Mouse (Mus musculus): ENCODE measurements around the gene Apoa2.
"Not testable (repeated sequence)": the region's sequence is repeated elsewhere in the genome, so short reads cannot be mapped to it uniquely, and the experiment has no call there.

Apoa2 gene

GRCm38 (mm10) chr1:171235791-171236190 is 10.9 kb downstream of the Apoa2 start:
- no peak for DNase-seq (ENCODE audit: low spot score in 2 of 2)

- no peak for DNase-seq (ENCODE audit: low spot score in 2 of 2)
Measured at GRCm38 (mm10) chr1:171237438-171237837, 12.6 kb downstream of the Apoa2 start.

- DNase-seq (ENCODE audit: low spot score in 2 of 2), result no peak
Measured at GRCm38 (mm10) chr1:171238463-171238862, 13.6 kb downstream of the Apoa2 start.

GRCm38 (mm10) chr1:171239992-171240744 is 15.3 kb downstream of the Apoa2 start:
- no peak for DNase-seq (ENCODE audit: low spot score in 2 of 2)

GRCm38 (mm10) chr1:171240911-171241310 is 16.1 kb downstream of the Apoa2 start:
- no peak for DNase-seq (ENCODE audit: low spot score in 2 of 2)

GRCm38 (mm10) chr1:171241952-171242351 is 17.1 kb downstream of the Apoa2 start:
- DNase-seq (ENCODE audit: low spot score in 2 of 2), result not testable (repeated sequence)

- DNase-seq (ENCODE audit: low spot score in 2 of 2), result no peak
Measured at GRCm38 (mm10) chr1:171245353-171245752, 20.5 kb downstream of the Apoa2 start.

- peak; percentile 97 to 98 for DNase-seq (ENCODE audit: low spot score in 2 of 2)
Measured at GRCm38 (mm10) chr1:171246709-171247452, 22.0 kb downstream of the Apoa2 start.

GRCm38 (mm10) chr1:171247453-171247841 is 22.6 kb downstream of the Apoa2 start:
- no peak for DNase-seq (ENCODE audit: low spot score in 2 of 2)

- DNase-seq (ENCODE audit: low spot score in 2 of 2), result no peak
Measured at GRCm38 (mm10) chr1:171247916-171248315, 23.1 kb downstream of the Apoa2 start.

- DNase-seq (ENCODE audit: low spot score in 2 of 2), result no peak
Measured at GRCm38 (mm10) chr1:171248386-171249226, 23.8 kb downstream of the Apoa2 start.

GRCm38 (mm10) chr1:171249913-171250600 is 25.2 kb downstream of the Apoa2 start, which contains the start of gene Adamts4:
Gene Adamts4, plus strand, starts transcription at chr1:171250421.
- DNase-seq (ENCODE audit: low spot score in 2 of 2), result peak; percentile 34

- DNase-seq (ENCODE audit: low spot score in 2 of 2), result no peak
Measured at GRCm38 (mm10) chr1:171250680-171251593, 26.1 kb downstream of the Apoa2 start, which contains the start of gene Ndufs2. Gene Ndufs2, minus strand, starts transcription at chr1:171251388.

GRCm38 (mm10) chr1:171251594-171252324 is 26.9 kb downstream of the Apoa2 start:
- DNase-seq (ENCODE audit: low spot score in 2 of 2), result no peak

- no peak for DNase-seq (ENCODE audit: low spot score in 2 of 2)
Measured at GRCm38 (mm10) chr1:171252415-171252814, 27.6 kb downstream of the Apoa2 start.

GRCm38 (mm10) chr1:171256095-171256818 is 31.4 kb downstream of the Apoa2 start:
- no peak for DNase-seq (ENCODE audit: low spot score in 2 of 2)

GRCm38 (mm10) chr1:171256937-171257548 is 32.2 kb downstream of the Apoa2 start:
- peak in 1 of 2 experiments; percentile 32 for DNase-seq (ENCODE audit: low spot score in 2 of 2)

- no peak for DNase-seq (ENCODE audit: low spot score in 2 of 2)
Measured at GRCm38 (mm10) chr1:171257781-171258180, 32.9 kb downstream of the Apoa2 start.

Measured in right cerebral cortex, postnatal 36 days (tissue).